Mouse (Mus musculus) testis, adult 2 months (tissue): ENCODE data around the gene Maats1.

Experiments used
- CTCF ChIP-seq: fragments of 200-500 bp; IDR thresholded peaks from 2 replicates; pipeline ENCODE4 v1.5.1; 2012; ENCODE audit warnings: low read depth, mild to moderate bottlenecking, inconsistent platforms, low read length, moderate library complexity; ENCODE audit not compliant: control insufficient read depth, insufficient read depth, insufficient replicate concordance
- POLR2A ChIP-seq: fragments of 200-500 bp; IDR thresholded peaks from 2 replicates; pipeline ENCODE4 v1.6.1; 2012; ENCODE audit warnings: low read depth, mild to moderate bottlenecking, inconsistent platforms, low read length, moderate library complexity; ENCODE audit not compliant: control insufficient read depth

- TF ChIP-seq CTCF (no peak), POLR2A (no peak)
These were observed 34.3 kb downstream of the Maats1 start for GRCm38 (mm10) chr16:38307651-38308050.
